Mouse (Mus musculus) limb, embryonic 14.5 days (tissue): ENCODE measurements around the gene Csnk2a2. TPM values are rescaled to one million over a fixed set of nuclear protein-coding genes. Genes with fewer than 3 reads are reported as not detected.
A peak's percentile ranks its signal among the peaks of the same experiment; 100 is the strongest.

Experiments used
- ATAC-seq: fragments of 200-750 bp; cut with Nextera tagmentation; 2 replicates; pipeline ENCODE4 v1.8.0; 2017; ENCODE audit warnings: low read depth, moderate number of reproducible peaks, moderate TSS enrichment; ENCODE audit not compliant: low FRiP score
- DNase-seq: peaks from one replicate; pipeline ENCODE4 v3.0.0-alpha.2; 2015; ENCODE audit warnings: low spot score
- H3K27ac ChIP-seq: fragments of 300-500 bp; sonication (generic); replicated peaks from 2 replicates; pipeline ENCODE4 v1.5.1; 2014; ENCODE audit warnings: low read depth, mild to moderate bottlenecking, low read length, moderate library complexity, mixed read lengths
- H3K27me3 ChIP-seq: fragments of 300-500 bp; sonication (generic); 2 replicates; pipeline ENCODE4 v1.6.1; 2014; ENCODE audit warnings: low read length, mixed read lengths; ENCODE audit not compliant: control insufficient read depth, insufficient read depth
- H3K36me3 ChIP-seq: fragments of 300-500 bp; sonication (generic); 2 replicates; pipeline ENCODE4 v1.6.1; 2014; ENCODE audit warnings: mild to moderate bottlenecking, low read length, moderate library complexity, mixed read lengths; ENCODE audit not compliant: control insufficient read depth, insufficient read depth
- H3K4me1 ChIP-seq: fragments of 300-500 bp; sonication (generic); 2 replicates; pipeline ENCODE4 v1.6.1; 2014; ENCODE audit warnings: antibody characterized with exemption, low read length, mixed read lengths; ENCODE audit not compliant: control insufficient read depth, insufficient read depth
- H3K4me2 ChIP-seq: fragments of 300-500 bp; sonication (generic); replicated peaks from 2 replicates; pipeline ENCODE4 v1.6.1; 2014; ENCODE audit warnings: low read depth, mild to moderate bottlenecking, low read length, moderate library complexity; ENCODE audit not compliant: severe bottlenecking
- H3K4me3 ChIP-seq: fragments of 300-500 bp; sonication (generic); replicated peaks from 2 replicates; pipeline ENCODE4 v1.5.1; 2014; ENCODE audit warnings: low read length
- H3K9ac ChIP-seq: fragments of 300-500 bp; sonication (generic); 2 replicates; pipeline ENCODE4 v1.6.1; 2014; ENCODE audit warnings: mild to moderate bottlenecking, low read depth, low read length, moderate library complexity; ENCODE audit not compliant: severe bottlenecking
- H3K9me3 ChIP-seq: fragments of 300-500 bp; sonication (generic); 2 replicates; pipeline ENCODE4 v1.6.1; 2016; ENCODE audit warnings: low read length; ENCODE audit not compliant: control insufficient read depth
- POLR2A ChIP-seq: fragments of 200-500 bp; IDR thresholded peaks from 2 replicates; pipeline ENCODE4 v1.8.0; 2012; ENCODE audit warnings: inconsistent platforms, mild to moderate bottlenecking, moderate library complexity, borderline replicate concordance; ENCODE audit not compliant: insufficient read depth, insufficient read length; ENCODE audit errors: extremely low read depth
- WGBS: fragments of 180-500 bp; shearing (Covaris S2); extraction: QIAGEN DNeasy Blood & Tissue Kit; methylation state at CpG from one replicate; pipeline ENCODE4 v1.1.7; 2014; 5-methylcytosine and 5-hydroxymethylcytosine counted together
- polyA plus RNA-seq, 2 experiments: library from polyadenylated mRNA; depleted of rRNA in 1 of 2; stranded (reverse) in 1 of 2; unstranded in 1 of 2; fragments of >200 nt; fragmentation: Nextera tagmentation in 1 of 2; extraction: Ambion mirVana in 1 of 2; gene quantifications; 2 replicates each; pipeline versions ENCODE4 v1.2.1 to v1.2.3; 2012 to 2014

Gene Csnk2a2
- polyA plus RNA-seq, 2 experiments, result 22.5 to 57.4 TPM

DNA sequence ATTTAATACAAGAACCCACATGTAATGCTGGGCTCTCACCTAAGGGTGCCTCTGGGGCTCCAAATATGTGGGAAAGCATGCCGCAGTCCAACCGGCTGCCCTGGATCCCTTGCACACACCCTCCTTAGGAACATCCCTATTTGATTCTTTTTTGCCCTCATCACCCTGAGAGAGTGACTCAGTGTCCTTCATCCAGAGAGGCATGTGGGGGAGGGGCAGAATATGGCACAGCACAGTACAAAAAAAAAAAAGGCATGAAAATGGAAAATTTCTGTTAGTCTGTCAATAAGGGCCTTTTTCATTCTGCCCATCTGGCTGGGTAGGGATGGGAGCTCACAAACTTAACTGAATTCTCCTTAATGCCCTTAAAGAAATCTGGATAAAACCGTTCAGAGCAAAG, 8.0 kb upstream of the Csnk2a2 start:
- Histone ChIP-seq H3K36me3 (no peaks in the 10 kb centered on the region), H3K4me2 (no peak overlapping the region), H3K4me3 (no peak overlapping the region), H3K27me3 (no peaks in the 10 kb centered on the region), H3K9me3 (no peaks in the 10 kb centered on the region), H3K4me1 (no peaks in the 10 kb centered on the region), H3K9ac (no peak overlapping the region), H3K27ac (no peak overlapping the region)
- no peak for TF ChIP-seq POLR2A
- DNase-seq (no peak), ATAC-seq (no peak)
- WGBS, result 81% methylated on average over 3 of the region's 3 CpGs

DNA sequence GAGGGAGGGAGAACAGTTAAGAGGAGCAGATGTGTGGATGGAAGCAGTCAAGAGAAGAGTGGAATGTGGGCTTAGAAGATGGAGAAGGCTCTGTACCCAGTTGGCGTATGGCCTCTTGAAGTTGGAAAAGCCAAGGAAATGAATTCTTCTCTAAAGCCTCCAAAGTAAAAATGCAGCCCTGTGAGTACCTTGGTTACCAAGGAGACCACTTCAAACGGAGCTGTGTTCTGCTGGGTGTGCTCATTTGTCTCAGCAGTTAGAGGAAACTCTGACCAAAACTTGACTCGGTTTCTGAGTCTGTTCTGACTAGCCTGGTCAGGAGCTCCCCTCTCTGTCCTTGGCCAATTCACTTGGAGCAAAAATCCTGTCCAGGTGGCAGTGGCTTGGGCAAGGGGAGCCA, 6.6 kb upstream of the Csnk2a2 start:
- TF ChIP-seq POLR2A, result no peak
- H3K9ac ChIP-seq, result no peak overlapping the region
- H3K4me2 ChIP-seq, result no peak overlapping the region
- DNase-seq, result no peak
- no peak for ATAC-seq
- no peaks in the 10 kb centered on the region for H3K36me3 ChIP-seq
- no peak overlapping the region for H3K4me3 ChIP-seq
- H3K27ac ChIP-seq, result no peak overlapping the region
- H3K27me3 ChIP-seq, result no peaks in the 10 kb centered on the region
- H3K4me1 ChIP-seq, result no peaks in the 10 kb centered on the region
- no peaks in the 10 kb centered on the region for H3K9me3 ChIP-seq
- WGBS, result 42% methylated on average over 3 of the region's 3 CpGs

- H3K9ac ChIP-seq, result no peak overlapping the region
- no peak overlapping the region for H3K4me3 ChIP-seq
- WGBS, result 68% methylated on average over 6 of the region's 6 CpGs
- no peak for ATAC-seq
- DNase-seq, result no peak
- H3K36me3 ChIP-seq, result no peaks in the 10 kb centered on the region
- H3K27ac ChIP-seq, result no peak overlapping the region
- no peaks in the 10 kb centered on the region for H3K27me3 ChIP-seq
- H3K9me3 ChIP-seq, result no peaks in the 10 kb centered on the region
- TF ChIP-seq POLR2A, result no peak
- no peaks in the 10 kb centered on the region for H3K4me1 ChIP-seq
- H3K4me2 ChIP-seq, result no peak overlapping the region
These were observed 5.6 kb upstream of the Csnk2a2 start for GRCm38 (mm10) chr8:95495444-95495843.

- no peak overlapping the region for H3K27ac ChIP-seq
- H3K9ac ChIP-seq, result no peak overlapping the region
- DNase-seq, result no peak
- WGBS, result 54% methylated on average over 4 of the region's 4 CpGs
- no peak for TF ChIP-seq POLR2A
- 0 out of 2 replicates have a peak, but pooled peaks cover 3% of the 10 kb centered on the region for H3K36me3 ChIP-seq
- no peak overlapping the region for H3K4me2 ChIP-seq
- H3K27me3 ChIP-seq, result no peaks in the 10 kb centered on the region
- peaks cover 10% of the 10 kb centered on the region for H3K4me1 ChIP-seq
- no peak for ATAC-seq
- H3K9me3 ChIP-seq, result no peaks in the 10 kb centered on the region
- no peak overlapping the region for H3K4me3 ChIP-seq
These were observed 2.2 kb upstream of the Csnk2a2 start for GRCm38 (mm10) chr8:95492057-95492456.

DNA sequence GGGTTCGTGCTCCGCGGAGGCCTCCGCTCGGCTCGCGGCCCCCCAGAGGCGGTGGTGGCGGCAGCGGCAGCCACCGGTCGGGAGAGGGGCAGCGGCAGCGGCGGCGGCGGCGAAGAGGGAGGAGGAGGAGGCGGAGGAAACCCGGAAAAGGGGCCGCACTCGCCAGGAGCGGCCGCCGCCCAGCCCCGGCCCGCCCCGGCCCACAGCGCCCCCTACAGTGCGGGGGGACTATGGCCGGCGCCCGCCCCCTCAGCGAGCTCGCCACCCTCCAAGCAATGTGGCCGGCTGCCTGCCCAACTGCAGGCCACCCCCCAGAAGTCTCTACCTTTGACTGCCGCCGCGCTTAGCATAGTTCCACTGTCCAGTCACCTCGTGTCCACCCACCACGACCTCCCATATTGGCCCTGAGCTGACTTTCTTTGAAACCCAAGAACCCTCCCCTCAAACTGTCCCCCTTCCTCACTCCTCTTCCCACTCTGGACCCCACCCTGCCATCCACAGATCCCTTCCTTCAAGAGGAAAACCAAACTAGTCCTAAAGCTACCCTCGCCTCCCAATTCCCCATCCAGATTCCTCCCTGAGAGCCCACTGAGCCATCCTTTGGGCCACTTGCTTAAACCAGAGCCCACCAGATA, 1.0 kb downstream of the Csnk2a2 start:
- H3K27ac ChIP-seq, result no peak overlapping the region; the same call in 1 of the 2 replicates
- H3K9me3 ChIP-seq, result no peaks in the 10 kb centered on the region
- TF ChIP-seq POLR2A, result no peak
- peaks cover 10% of the 10 kb centered on the region for H3K4me1 ChIP-seq
- H3K9ac ChIP-seq, result peak overlapping the region; percentile 95
- DNase-seq, result peak; percentile 71
- H3K4me3 ChIP-seq, result peak overlapping the region; percentile 93
- H3K4me2 ChIP-seq, result peak overlapping the region; percentile 65
- 4% methylated on average over 6 of the region's 42 CpGs for WGBS
- H3K27me3 ChIP-seq, result no peaks in the 10 kb centered on the region
- H3K36me3 ChIP-seq, result peaks cover 34% of the 10 kb centered on the region
- peak; percentile 92 for ATAC-seq
